Mouse (Mus musculus) heart, postnatal 36 days (tissue): ENCODE measurements around the gene Slc25a42. TPM values are rescaled to one million over a fixed set of nuclear protein-coding genes. Genes with fewer than 3 reads are reported as not detected.

Source experiments
- DNase-seq, 2 experiments: peaks; one replicate each; pipeline ENCODE4 v3.0.0; 2021 to 2022
- intact Hi-C: fragments of 180-260 bp; cut with DNase I; formaldehyde crosslinking; loops from one replicate; pipeline ENCODE4 v1.15.1; 2025
- total RNA-seq, 2 experiments: library from RNA; stranded (reverse); gene quantifications; 2 replicates each; pipeline ENCODE4 v1.2.3; 2021

Slc25a42 gene
- total RNA-seq, 2 experiments from 2014 or later: 53.2 to 66.7 TPM

GRCm38 (mm10) chr8:70173320-70173719 is 38.8 kb downstream of the Slc25a42 start:
- DNase-seq: no peak
- intact Hi-C loops: loop anchor here (2.0 kb wide), 1 partner anchor 43 kb away; the partner anchor contains the start of gene Nr2c2ap

- intact Hi-C loops: loop anchor here (2.0 kb wide), 1 partner anchor 41 kb away; the partner anchor contains the start of gene Nr2c2ap
- peak; percentile 86 to 90 for DNase-seq
These were observed 39.9 kb downstream of the Slc25a42 start, which contains the start of gene Tmem161a for GRCm38 (mm10) chr8:70172043-70172681. TSS of gene Tmem161a (plus strand) at chr8:70172356.

DNA sequence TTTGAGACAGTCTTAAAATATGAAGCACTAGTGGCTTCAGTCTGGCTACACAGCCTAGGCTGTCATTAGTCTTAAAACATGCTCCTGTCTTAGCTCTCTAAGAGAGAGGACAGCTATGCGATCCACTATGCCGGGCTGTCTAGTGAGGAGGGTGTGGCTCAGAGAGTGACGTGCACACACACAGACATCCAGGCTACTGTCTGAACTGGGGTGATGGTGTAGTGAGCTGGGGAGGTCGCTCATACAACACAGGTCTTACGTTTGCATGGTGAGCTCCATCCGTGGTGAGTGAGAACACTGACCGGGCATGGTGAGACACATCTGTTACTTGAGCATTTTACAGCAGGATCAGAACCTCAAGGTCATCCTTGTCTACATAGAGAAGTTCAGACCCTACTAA is 40.9 kb downstream of the Slc25a42 start:
- intact Hi-C loops: no loop called here
- DNase-seq: no peak

GRCm38 (mm10) chr8:70170748-70171147 is 41.4 kb downstream of the Slc25a42 start:
- intact Hi-C loops: no loop called here
- DNase-seq: no peak

- intact Hi-C loops: no loop called here
- no peak for DNase-seq
These were observed 42.0 kb downstream of the Slc25a42 start for GRCm38 (mm10) chr8:70170116-70170515.

DNA sequence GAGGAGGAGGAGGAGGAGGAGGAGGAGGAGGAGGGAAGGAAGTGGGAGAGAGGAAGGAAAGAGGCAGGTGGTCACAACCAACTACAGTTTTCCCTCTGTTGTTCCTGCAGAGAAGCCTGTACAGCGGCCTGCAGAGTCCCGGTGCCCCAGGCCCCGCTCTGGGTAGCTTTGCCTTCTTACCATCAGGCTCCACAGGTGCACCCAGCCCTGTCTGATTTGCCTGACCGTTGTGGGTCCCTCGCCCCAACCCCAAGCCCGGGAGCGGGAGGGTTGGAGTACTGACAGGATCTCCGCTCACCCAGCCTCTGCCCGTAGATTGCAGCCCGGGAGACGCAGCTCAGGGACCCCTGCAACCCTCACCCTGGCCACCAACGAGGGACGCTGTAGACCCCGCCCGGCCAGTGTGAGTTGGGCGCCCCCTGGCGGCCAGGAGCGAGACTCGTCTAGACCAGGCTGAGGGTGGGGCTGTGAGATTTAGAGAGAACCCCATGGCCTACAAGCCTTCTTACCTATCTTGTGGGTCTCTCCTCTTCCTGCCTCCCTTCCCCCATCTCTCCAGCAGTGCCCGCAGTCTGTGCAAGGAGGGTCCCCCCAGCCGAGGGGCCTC is 45.5 kb downstream of the Slc25a42 start:
- intact Hi-C loops: loop anchor here (1.0 to 2.0 kb wide), 4 partner anchors 62 to 292 kb away; no protein-coding TSS in a partner anchor
- peak; percentile 74 to 80 for DNase-seq

DNA sequence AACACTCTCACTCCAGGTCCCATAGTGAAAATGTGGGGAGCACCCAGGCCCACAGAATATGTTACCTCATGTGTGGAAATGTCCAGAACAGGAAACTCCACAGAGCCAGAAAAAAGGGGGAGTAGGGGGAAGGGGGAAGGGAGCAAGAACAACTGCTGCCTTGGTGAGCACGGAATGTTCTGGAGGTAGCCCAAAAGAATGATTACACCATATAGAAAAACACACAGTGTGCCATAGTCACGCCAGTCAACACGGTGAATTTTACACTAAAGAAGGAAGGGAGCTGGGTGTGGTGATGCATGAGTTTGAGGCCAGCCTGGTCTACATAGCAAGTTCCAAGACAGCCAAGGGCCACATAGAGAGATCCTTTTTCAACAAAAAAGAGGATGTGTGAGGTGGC is 48.8 kb downstream of the Slc25a42 start:
- intact Hi-C loops: no loop called here
- DNase-seq: no peak

GRCm38 (mm10) chr8:70160015-70160414 is 52.1 kb downstream of the Slc25a42 start:
- no peak for DNase-seq
- intact Hi-C loops: no loop called here

DNA sequence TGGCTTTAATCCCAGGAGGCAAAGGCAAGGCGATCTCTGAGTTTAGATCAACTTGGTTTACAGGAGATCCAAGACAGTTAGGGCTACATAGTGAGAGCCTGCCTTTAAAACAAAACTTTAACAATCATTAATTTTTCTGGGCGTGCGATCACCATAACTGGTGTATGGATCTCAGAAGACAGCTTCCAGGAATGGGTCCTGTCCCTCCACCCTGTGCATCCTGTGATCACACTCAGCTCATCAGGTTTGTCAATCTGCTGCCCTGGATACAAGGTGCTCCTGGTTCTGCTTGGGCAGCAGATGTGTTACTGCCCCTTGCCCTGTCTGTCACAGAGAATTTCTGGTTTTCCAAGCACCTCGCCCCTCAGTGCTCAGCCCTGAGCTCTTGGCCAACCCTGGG is 52.9 kb downstream of the Slc25a42 start:
- no peak for DNase-seq
- intact Hi-C loops: no loop called here

GRCm38 (mm10) chr8:70158069-70158853 is 53.8 kb downstream of the Slc25a42 start:
- DNase-seq: peak; percentile 65 to 70
- intact Hi-C loops: no loop called here

- intact Hi-C loops: no loop called here
- no peak for DNase-seq
These were observed 54.8 kb downstream of the Slc25a42 start for GRCm38 (mm10) chr8:70157240-70157800.

- intact Hi-C loops: no loop called here
- DNase-seq: peak; percentile 21 to 47
These were observed 59.4 kb downstream of the Slc25a42 start for GRCm38 (mm10) chr8:70152537-70153257.

- intact Hi-C loops: no loop called here
- no peak for DNase-seq
These were observed 61.9 kb downstream of the Slc25a42 start for GRCm38 (mm10) chr8:70150158-70150557.

DNA sequence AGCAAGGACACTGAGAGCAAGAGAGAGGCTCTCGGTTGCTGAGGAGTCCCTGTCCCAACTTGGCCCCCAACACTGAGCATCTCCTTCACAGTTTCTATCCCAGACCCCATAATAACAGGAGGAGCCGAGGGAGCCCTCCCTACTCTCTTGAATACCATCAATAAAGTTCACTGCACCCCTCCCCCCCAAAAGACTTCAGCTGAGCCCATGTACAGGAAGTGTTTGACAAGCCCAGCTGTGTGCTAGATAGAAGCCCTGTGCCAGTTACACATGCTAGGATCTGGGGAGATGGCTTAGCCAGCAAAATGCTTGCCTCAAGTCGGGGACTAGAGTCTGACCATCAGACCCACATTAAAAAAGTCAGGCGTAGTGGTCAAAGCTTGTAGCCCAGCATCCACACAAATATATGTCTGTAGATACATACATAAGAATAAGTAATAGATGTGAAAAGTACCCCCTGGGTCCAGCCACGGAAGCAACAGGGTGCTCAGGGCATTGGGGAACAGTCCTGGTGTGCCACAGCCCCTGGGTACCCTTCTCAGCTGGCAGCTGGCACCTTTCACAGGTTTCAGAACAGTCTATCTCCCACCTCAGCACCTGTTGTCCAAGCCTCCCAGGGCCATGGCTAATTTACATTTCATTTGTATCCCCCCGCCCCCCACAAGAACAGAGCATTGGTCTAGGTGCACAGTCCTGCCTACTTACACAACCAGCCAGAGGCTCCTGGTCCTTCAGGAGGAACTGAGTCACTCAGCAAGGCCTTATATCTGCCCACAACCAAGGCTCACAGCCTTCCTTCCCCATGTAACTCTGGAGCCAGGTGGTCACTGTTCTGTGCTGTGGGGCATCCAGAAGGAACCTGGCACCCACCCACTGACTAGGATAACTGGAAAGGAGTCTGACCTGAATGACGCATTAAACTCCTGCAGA is 64.2 kb downstream of the Slc25a42 start:
- intact Hi-C loops: no loop called here

DNA sequence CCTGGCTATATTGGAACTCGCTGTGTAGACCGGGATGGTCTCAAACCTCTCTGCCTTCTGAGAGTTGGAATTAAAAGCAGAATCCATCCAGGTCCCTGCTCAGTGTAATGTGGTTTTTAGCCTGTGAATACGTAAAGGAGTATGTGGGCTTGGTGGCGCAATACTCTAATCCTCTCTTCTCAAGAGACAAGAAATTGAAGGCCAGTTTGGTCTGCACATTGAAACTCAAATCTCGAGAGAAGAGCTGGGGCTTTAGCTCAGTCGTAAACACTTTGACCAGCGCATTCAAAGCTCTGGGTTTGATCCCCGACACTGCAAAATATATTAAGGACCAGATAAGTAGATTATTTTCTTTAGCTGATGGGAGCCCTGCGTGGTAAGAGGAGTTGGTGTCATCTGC is 72.1 kb downstream of the Slc25a42 start:
- no peak for DNase-seq
- intact Hi-C loops: no loop called here

More for the DNA sequence above, 64.2 kb downstream of the Slc25a42 start:
- no peak for DNase-seq

GRCm38 (mm10) chr8:70139026-70139857 is 72.9 kb downstream of the Slc25a42 start, which contains the start of the genes Rfxank, Borcs8 and Mef2b:
TSS of gene Rfxank (minus strand) at chr8:70139154.
TSS of gene Borcs8 (plus strand) at chr8:70139499.
TSS of gene Mef2b (plus strand) at chr8:70139711.
- intact Hi-C loops: no loop called here
- peak; percentile 97 to 98 for DNase-seq

DNA sequence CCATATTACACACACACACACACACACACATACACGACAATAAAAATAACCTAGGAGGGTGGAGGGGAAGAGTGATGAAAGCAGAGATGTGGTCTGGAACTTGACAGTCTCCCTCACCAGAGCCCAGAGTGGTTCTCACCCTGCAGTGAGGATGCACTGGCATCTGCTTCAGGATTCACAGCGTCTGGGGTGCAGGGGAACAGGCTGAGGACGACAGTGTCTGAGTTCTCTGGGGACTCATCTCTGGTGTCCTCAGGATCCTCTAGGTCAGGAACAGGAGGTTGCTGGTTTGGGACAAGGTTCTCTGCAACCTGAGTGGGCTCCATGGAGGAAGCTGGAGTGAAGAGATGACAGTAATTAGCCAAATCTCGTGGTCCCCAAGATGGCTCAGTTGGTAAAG is 74.2 kb downstream of the Slc25a42 start:
- DNase-seq: no peak
- intact Hi-C loops: no loop called here

DNA sequence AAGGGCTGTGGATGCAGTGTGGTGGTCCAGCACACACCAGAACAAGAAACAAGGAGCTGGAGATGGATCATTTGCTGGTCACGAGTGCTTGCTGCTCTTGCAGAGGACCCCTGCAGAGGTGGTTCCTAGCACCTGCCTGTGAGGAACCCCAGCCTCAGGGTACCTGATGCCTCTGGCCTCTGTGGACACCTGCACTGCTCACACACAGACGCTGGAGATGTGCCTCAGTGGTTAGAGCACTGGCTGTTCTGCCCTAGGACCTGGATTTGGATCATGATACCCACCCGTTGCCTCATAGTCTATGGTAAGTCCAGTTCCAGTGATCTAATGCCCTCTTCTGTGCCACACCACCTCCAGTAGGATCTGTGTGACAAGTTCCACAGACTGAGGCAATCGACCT is 75.5 kb downstream of the Slc25a42 start:
- intact Hi-C loops: no loop called here
- no peak for DNase-seq
